Mouse (Mus musculus): ENCODE measurements at regions not wholly inside any gene's neighbourhood (a gene's known extent, or its start where the extent isn't known, plus 50 kb on each side); places are given as distances from the start of the nearest gene placed in this dataset.

- Histone ChIP-seq H3K4me3 (ENCODE audit: insufficient read depth, low read depth, low read length) (no peak overlapping the region), H3K36me3 (ENCODE audit: control insufficient read depth, insufficient read depth, low read length) (no peaks in the 10 kb centered on the region), H3K27ac (ENCODE audit: insufficient read depth, low read depth, low read length) (no peak overlapping the region), H3K27me3 (replicated peaks; ENCODE audit: control insufficient read depth, insufficient read depth, low read length) (no peaks in the 10 kb centered on the region), H3K4me1 (ENCODE audit: control insufficient read depth, insufficient read depth, low read length) (no peaks in the 10 kb centered on the region)
- no peak for DNase-seq
- TF ChIP-seq POLR2A (IDR thresholded peaks at IDR 0.05; ENCODE audit: low read depth, low read length) (no peak), CTCF (conservative IDR thresholded peaks at IDR 0.05; ENCODE audit: insufficient read depth, insufficient read length, low read depth, low read length) (no peak)
- WGBS = 68% methylated on average over 1 of the region's 1 CpGs
Measured at GRCm38 (mm10) chr12:15912959-15913358, 96.2 kb upstream of the Trib2 start.

- WGBS = 75% methylated on average over 3 of the region's 3 CpGs
Measured at GRCm38 (mm10) chr12:15912491-15912890, 95.8 kb upstream of the Trib2 start.

GRCm38 (mm10) chr12:15911254-15911991 is 94.7 kb upstream of the Trib2 start:
- DNase-seq = no peak
- Histone ChIP-seq H3K27me3 (replicated peaks; ENCODE audit: control insufficient read depth, insufficient read depth, low read length) (no peaks in the 10 kb centered on the region), H3K4me3 (ENCODE audit: insufficient read depth, low read depth, low read length) (no peak overlapping the region), H3K4me1 (ENCODE audit: control insufficient read depth, insufficient read depth, low read length) (no peaks in the 10 kb centered on the region), H3K27ac (ENCODE audit: insufficient read depth, low read depth, low read length) (no peak overlapping the region), H3K36me3 (ENCODE audit: control insufficient read depth, insufficient read depth, low read length) (no peaks in the 10 kb centered on the region)
- no peak for TF ChIP-seq CTCF (conservative IDR thresholded peaks at IDR 0.05; ENCODE audit: insufficient read depth, insufficient read length, low read depth, low read length)
- TF ChIP-seq POLR2A (IDR thresholded peaks at IDR 0.05; ENCODE audit: low read depth, low read length) = no peak
- WGBS = 82% methylated on average over 1 of the region's 1 CpGs

More at GRCm38 (mm10) chr12:15912491-15912890, 95.8 kb upstream of the Trib2 start:
- no peak overlapping the region for H3K27ac ChIP-seq (ENCODE audit: insufficient read depth, low read depth, low read length)
- no peaks in the 10 kb centered on the region for H3K36me3 ChIP-seq (ENCODE audit: control insufficient read depth, insufficient read depth, low read length)
- H3K27me3 ChIP-seq (replicated peaks; ENCODE audit: control insufficient read depth, insufficient read depth, low read length) = no peaks in the 10 kb centered on the region
- TF ChIP-seq CTCF (conservative IDR thresholded peaks at IDR 0.05; ENCODE audit: insufficient read depth, insufficient read length, low read depth, low read length) (no peak), POLR2A (IDR thresholded peaks at IDR 0.05; ENCODE audit: low read depth, low read length) (no peak)
- DNase-seq = no peak
- no peaks in the 10 kb centered on the region for H3K4me1 ChIP-seq (ENCODE audit: control insufficient read depth, insufficient read depth, low read length)
- H3K4me3 ChIP-seq (ENCODE audit: insufficient read depth, low read depth, low read length) = no peak overlapping the region

GRCm38 (mm10) chr12:15897539-15897938 is 80.8 kb upstream of the Trib2 start:
- no peaks in the 10 kb centered on the region for H3K36me3 ChIP-seq (ENCODE audit: control insufficient read depth, insufficient read depth, low read length)
- no peak for TF ChIP-seq CTCF (conservative IDR thresholded peaks at IDR 0.05; ENCODE audit: insufficient read depth, insufficient read length, low read depth, low read length)
- no peaks in the 10 kb centered on the region for H3K27me3 ChIP-seq (replicated peaks; ENCODE audit: control insufficient read depth, insufficient read depth, low read length)
- no peaks in the 10 kb centered on the region for H3K4me1 ChIP-seq (ENCODE audit: control insufficient read depth, insufficient read depth, low read length)
- DNase-seq = no peak
- H3K27ac ChIP-seq (ENCODE audit: insufficient read depth, low read depth, low read length) = no peak overlapping the region
- no peak overlapping the region for H3K4me3 ChIP-seq (ENCODE audit: insufficient read depth, low read depth, low read length)
- WGBS = 92% methylated on average over 2 of the region's 2 CpGs

- TF ChIP-seq POLR2A (IDR thresholded peaks at IDR 0.05; ENCODE audit: low read depth, low read length) = no peak
- TF ChIP-seq CTCF (conservative IDR thresholded peaks at IDR 0.05; ENCODE audit: insufficient read depth, insufficient read length, low read depth, low read length) = no peak
- Histone ChIP-seq H3K4me3 (ENCODE audit: insufficient read depth, low read depth, low read length) (no peak overlapping the region), H3K27me3 (replicated peaks; ENCODE audit: control insufficient read depth, insufficient read depth, low read length) (no peaks in the 10 kb centered on the region), H3K36me3 (ENCODE audit: control insufficient read depth, insufficient read depth, low read length) (no peaks in the 10 kb centered on the region), H3K27ac (ENCODE audit: insufficient read depth, low read depth, low read length) (no peak overlapping the region), H3K4me1 (ENCODE audit: control insufficient read depth, insufficient read depth, low read length) (no peaks in the 10 kb centered on the region)
- WGBS = 67% methylated on average over 3 of the region's 3 CpGs
- no peak for DNase-seq
Measured at GRCm38 (mm10) chr12:15896511-15896910, 79.8 kb upstream of the Trib2 start.

- TF ChIP-seq CTCF (conservative IDR thresholded peaks at IDR 0.05; ENCODE audit: insufficient read depth, insufficient read length, low read depth, low read length) (no peak; the same call in 1 of the 2 replicates), POLR2A (IDR thresholded peaks at IDR 0.05; ENCODE audit: low read depth, low read length) (no peak)
- Histone ChIP-seq H3K4me3 (ENCODE audit: insufficient read depth, low read depth, low read length) (no peak overlapping the region), H3K27ac (ENCODE audit: insufficient read depth, low read depth, low read length) (no peak overlapping the region), H3K27me3 (replicated peaks; ENCODE audit: control insufficient read depth, insufficient read depth, low read length) (no peaks in the 10 kb centered on the region), H3K4me1 (ENCODE audit: control insufficient read depth, insufficient read depth, low read length) (no peaks in the 10 kb centered on the region), H3K36me3 (ENCODE audit: control insufficient read depth, insufficient read depth, low read length) (no peaks in the 10 kb centered on the region)
- peak; percentile 53 for DNase-seq
- 52% methylated on average over 2 of the region's 2 CpGs for WGBS
Measured at GRCm38 (mm10) chr12:15895215-15895614, 78.5 kb upstream of the Trib2 start.

GRCm38 (mm10) chr12:15890591-15890990 is 73.9 kb upstream of the Trib2 start:
- Histone ChIP-seq H3K36me3 (ENCODE audit: control insufficient read depth, insufficient read depth, low read length) (no peaks in the 10 kb centered on the region), H3K4me3 (ENCODE audit: insufficient read depth, low read depth, low read length) (no peak overlapping the region), H3K27me3 (replicated peaks; ENCODE audit: control insufficient read depth, insufficient read depth, low read length) (no peaks in the 10 kb centered on the region), H3K27ac (ENCODE audit: insufficient read depth, low read depth, low read length) (no peak overlapping the region), H3K4me1 (ENCODE audit: control insufficient read depth, insufficient read depth, low read length) (no peaks in the 10 kb centered on the region)
- DNase-seq = no peak
- TF ChIP-seq POLR2A (IDR thresholded peaks at IDR 0.05; ENCODE audit: low read depth, low read length) (no peak), CTCF (conservative IDR thresholded peaks at IDR 0.05; ENCODE audit: insufficient read depth, insufficient read length, low read depth, low read length) (no peak)
- WGBS = 57% methylated on average over 1 of the region's 1 CpGs

Measured in kidney, adult 2 months (tissue).